Mouse (Mus musculus): ENCODE results near the gene Elfn2. TPM values are rescaled to one million over a fixed set of nuclear protein-coding genes. Genes with fewer than 3 reads are reported as not detected.

Elfn2 gene
- 0.27 TPM in 1 of 4 replicates, not detected in the others for total RNA-seq (2023; ENCODE audit: inconsistent age)

DNA sequence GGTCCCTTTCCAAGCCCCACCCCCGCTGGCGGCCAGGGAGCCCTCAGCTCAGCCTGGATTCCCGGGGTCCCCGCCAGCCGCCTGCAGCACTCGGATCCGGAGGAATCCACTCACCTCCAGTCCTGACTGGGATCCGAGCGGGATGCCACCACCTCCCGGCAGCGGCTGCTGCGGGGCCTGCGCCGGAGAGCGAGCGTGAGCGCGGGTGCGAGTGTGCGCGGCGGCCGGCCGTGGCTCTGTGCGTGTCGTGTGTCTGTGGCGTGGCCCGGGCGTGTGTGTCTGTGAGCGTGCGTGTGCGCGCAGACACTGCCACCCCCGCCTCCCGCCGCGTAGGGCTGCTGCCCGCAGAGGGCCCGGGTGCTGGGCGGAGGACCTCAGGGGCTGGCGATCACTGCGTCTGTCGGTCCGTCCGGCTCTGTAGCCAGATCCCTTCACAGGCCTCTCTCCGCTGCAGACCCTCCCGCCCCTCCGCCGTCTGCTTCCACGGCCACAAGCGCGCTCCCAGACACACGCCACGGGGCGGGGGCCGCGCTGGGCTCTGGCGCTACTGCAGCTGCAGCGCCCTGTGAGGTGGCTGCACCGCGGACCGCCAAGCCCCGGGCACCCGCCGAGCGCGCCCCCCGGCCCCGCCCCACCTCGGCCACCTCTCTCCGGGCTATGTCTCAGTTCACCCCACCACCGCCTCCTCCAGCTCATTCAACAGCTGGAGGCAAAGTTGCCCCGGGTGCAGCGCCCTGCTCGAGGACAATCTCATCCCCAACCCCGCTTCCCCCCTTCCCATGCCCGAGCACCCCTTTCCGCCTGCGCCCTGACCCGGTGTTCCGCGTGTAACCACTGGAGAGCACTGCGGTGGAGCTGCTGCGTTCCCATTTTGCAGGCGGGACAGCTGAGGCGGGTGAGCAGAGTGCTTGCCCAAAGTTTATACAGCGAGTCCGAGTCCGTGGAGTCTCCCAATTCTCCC, at the start of gene Elfn2:
Elfn2 (minus strand) TSS at position 482 of the 961 bp plus-strand sequence.

Other genes with a start within 250 kb of the Elfn2 start
- gene Il2rb, start 223.5 kb downstream of the Elfn2 start, total RNA-seq (2023; ENCODE audit: inconsistent age), result 3.6 to 6.8 TPM (median 4.8 TPM) in 4 replicates
- gene C1qtnf6, start 187.4 kb downstream of the Elfn2 start, total RNA-seq (2023; ENCODE audit: inconsistent age), result not detected in 4 replicates
- not detected in 4 replicates for gene Sstr3, start 174.1 kb downstream of the Elfn2 start, total RNA-seq (2023; ENCODE audit: inconsistent age)
- 801 to 929 TPM (median 877 TPM) in 4 replicates for gene Rac2, start 146.0 kb downstream of the Elfn2 start, total RNA-seq (2023; ENCODE audit: inconsistent age)
- gene Cyth4, start 121.7 kb downstream of the Elfn2 start, total RNA-seq (2023; ENCODE audit: inconsistent age), result 149 to 159 TPM (median 153 TPM) in 4 replicates
- 68.2 to 81.4 TPM (median 78.0 TPM) in 4 replicates for gene Mfng, start 54.7 kb upstream of the Elfn2 start, total RNA-seq (2023; ENCODE audit: inconsistent age)
- 0.10 to 0.72 TPM (median 0.27 TPM) in 4 replicates for gene Card10, start 84.3 kb upstream of the Elfn2 start, total RNA-seq (2023; ENCODE audit: inconsistent age)
- not detected in 4 replicates for gene Cdc42ep1, start 123.9 kb upstream of the Elfn2 start, total RNA-seq (2023; ENCODE audit: inconsistent age)
- gene Lgals2, start 136.8 kb upstream of the Elfn2 start, total RNA-seq (2023; ENCODE audit: inconsistent age), result not detected in 4 replicates
- gene Gga1, start 158.4 kb upstream of the Elfn2 start, total RNA-seq (2023; ENCODE audit: inconsistent age), result 69.9 to 78.8 TPM (median 71.3 TPM) in 4 replicates
- 1.1 TPM in 1 of 4 replicates, not detected in the others for gene Gm49510, start 180.9 kb upstream of the Elfn2 start, total RNA-seq (2023; ENCODE audit: inconsistent age)
- gene Sh3bp1, start 181.0 kb upstream of the Elfn2 start, total RNA-seq (2023; ENCODE audit: inconsistent age), result 56.8 to 72.2 TPM (median 66.0 TPM) in 4 replicates
- gene Pdxp, start 195.1 kb upstream of the Elfn2 start, total RNA-seq (2023; ENCODE audit: inconsistent age), result 6.8 to 9.7 TPM (median 8.1 TPM) in 4 replicates
- 7.4 to 12.6 TPM (median 9.3 TPM) in 4 replicates for gene Lgals1, start 208.0 kb upstream of the Elfn2 start, total RNA-seq (2023; ENCODE audit: inconsistent age)
- 40.6 to 43.4 TPM (median 42.8 TPM) in 4 replicates for gene Nol12, start 216.2 kb upstream of the Elfn2 start, total RNA-seq (2023; ENCODE audit: inconsistent age)
- gene Triobp, start 229.0 kb upstream of the Elfn2 start, total RNA-seq (2023; ENCODE audit: inconsistent age), result 42.1 to 60.9 TPM (median 51.6 TPM) in 4 replicates

All from B cell, adult (primary cell).